Mouse (Mus musculus) hindbrain, embryonic 15.5 days (tissue): Measurements from ENCODE around the gene Miga1. TPM values are rescaled to one million over a fixed set of nuclear protein-coding genes. Genes with fewer than 3 reads are reported as not detected.

Experiments used
- ATAC-seq: fragments of 200-750 bp; cut with Nextera tagmentation; 2 replicates; pipeline ENCODE4 v1.8.0; 2017; ENCODE audit warnings: low read depth, moderate number of reproducible peaks, moderate TSS enrichment; ENCODE audit not compliant: low FRiP score
- H3K27ac ChIP-seq: fragments of 300-500 bp; sonication (generic); replicated peaks from 2 replicates; pipeline ENCODE4 v1.5.1; 2015; ENCODE audit warnings: mild to moderate bottlenecking, inconsistent platforms
- H3K27me3 ChIP-seq: fragments of 300-500 bp; sonication (generic); 2 replicates; pipeline ENCODE4 v1.6.1; 2015; ENCODE audit warnings: control low read depth, inconsistent platforms
- H3K36me3 ChIP-seq: fragments of 300-500 bp; sonication (generic); 2 replicates; pipeline ENCODE4 v1.6.1; 2015; ENCODE audit warnings: control low read depth, inconsistent platforms
- H3K4me1 ChIP-seq: fragments of 300-500 bp; sonication (generic); replicated peaks from 2 replicates; pipeline ENCODE4 v1.6.1; 2015; ENCODE audit warnings: control low read depth, inconsistent platforms
- H3K4me2 ChIP-seq: fragments of 300-500 bp; sonication (generic); 2 replicates; pipeline ENCODE4 v1.6.1; 2015; ENCODE audit warnings: moderate library complexity, mild to moderate bottlenecking, inconsistent platforms
- H3K4me3 ChIP-seq: fragments of 300-500 bp; sonication (generic); 2 replicates; pipeline ENCODE4 v1.5.1; 2015; ENCODE audit warnings: mild to moderate bottlenecking, inconsistent platforms
- H3K9ac ChIP-seq: fragments of 300-500 bp; sonication (generic); 2 replicates; pipeline ENCODE4 v1.6.1; 2015; ENCODE audit warnings: inconsistent platforms
- H3K9me3 ChIP-seq: fragments of 300-500 bp; sonication (generic); 2 replicates; pipeline ENCODE4 v1.6.1; 2016; ENCODE audit warnings: control low read depth, inconsistent platforms
- WGBS: fragments of 180-500 bp; shearing (Covaris S2); methylation state at CpG from one replicate; pipeline ENCODE4 v1.1.7; 2015; 5-methylcytosine and 5-hydroxymethylcytosine counted together
- polyA plus RNA-seq: library from polyadenylated mRNA; unstranded; fragments of >200 nt; fragmentation: Nextera tagmentation; extraction: Ambion mirVana; gene quantifications from 2 replicates; pipeline ENCODE4 v1.2.1, GENCODE M21; 2015

Gene Miga1
- polyA plus RNA-seq, 1 experiment from 2014 or later = 18.3 TPM

DNA sequence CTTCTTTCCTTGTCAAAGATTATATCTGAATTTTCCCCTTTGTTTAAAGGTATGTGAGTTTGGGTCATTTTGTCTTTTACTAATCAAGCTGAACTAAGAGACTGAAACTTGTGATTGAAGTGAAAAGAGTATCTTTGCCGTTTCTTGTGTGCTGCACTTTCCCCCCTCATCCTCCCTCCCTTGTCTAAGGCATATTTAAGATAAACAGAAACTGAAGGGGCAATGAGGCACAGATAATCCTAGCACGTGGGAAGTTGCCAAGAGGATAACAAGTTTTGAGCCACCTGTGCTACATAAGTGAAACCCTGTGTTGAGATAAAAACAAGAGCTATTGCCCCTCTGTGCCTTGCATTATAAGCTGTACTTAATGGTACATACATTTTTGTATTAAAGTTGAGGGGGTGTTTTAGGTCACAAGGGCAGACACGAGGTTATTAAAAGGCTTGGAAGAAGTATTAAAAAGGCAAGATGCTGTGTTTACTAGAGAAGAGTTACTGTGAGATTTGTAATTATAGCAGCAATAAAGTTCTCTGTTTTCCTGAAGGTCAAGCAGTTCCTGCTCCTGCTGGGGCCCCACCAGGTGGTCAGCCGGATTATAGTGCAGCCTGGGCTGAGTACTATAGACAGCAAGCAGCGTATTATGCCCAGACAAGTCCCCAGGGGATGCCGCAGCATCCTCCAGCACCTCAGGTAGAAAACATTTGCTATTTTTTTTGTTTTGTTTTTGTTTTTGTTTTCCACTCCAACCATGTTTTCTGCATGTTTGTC is 108.7 kb downstream of the Miga1 start:
- ATAC-seq = no peak
- no peak overlapping the region for H3K9ac ChIP-seq
- no peak overlapping the region for H3K27ac ChIP-seq
- WGBS = 65% methylated on average over 6 of the region's 6 CpGs
- no peaks in the 10 kb centered on the region for H3K9me3 ChIP-seq
- H3K4me1 ChIP-seq = no peaks in the 10 kb centered on the region
- H3K36me3 ChIP-seq = peaks cover 62% of the 10 kb centered on the region
- H3K4me2 ChIP-seq = no peak overlapping the region
- H3K27me3 ChIP-seq = no peaks in the 10 kb centered on the region
- H3K4me3 ChIP-seq = no peak overlapping the region

DNA sequence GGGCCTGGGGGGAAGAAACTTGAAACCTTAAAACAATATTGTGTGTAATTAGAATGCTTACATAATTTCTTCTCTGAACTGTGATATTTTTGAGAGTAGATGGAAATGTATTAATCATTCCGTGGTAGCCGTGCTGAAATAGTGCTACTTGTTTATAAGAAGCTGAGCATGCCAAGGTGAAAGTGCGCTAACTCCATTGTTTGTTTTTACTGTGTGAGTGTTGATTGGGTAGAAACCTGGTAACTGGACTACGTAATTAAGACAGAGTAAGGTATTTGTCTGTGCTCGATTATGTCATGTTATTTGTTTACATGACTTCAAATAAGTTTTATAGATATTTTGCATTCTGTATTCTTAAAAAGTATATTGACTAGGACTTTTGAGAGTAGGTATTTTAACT is 110.9 kb downstream of the Miga1 start:
- Histone ChIP-seq H3K9me3 (no peaks in the 10 kb centered on the region), H3K27me3 (no peaks in the 10 kb centered on the region), H3K4me3 (no peak overlapping the region), H3K4me2 (no peak overlapping the region), H3K4me1 (no peaks in the 10 kb centered on the region), H3K27ac (no peak overlapping the region), H3K9ac (no peak overlapping the region), H3K36me3 (peaks cover 73% of the 10 kb centered on the region)
- no peak for ATAC-seq
- WGBS = 94% methylated on average over 5 of the region's 5 CpGs

DNA sequence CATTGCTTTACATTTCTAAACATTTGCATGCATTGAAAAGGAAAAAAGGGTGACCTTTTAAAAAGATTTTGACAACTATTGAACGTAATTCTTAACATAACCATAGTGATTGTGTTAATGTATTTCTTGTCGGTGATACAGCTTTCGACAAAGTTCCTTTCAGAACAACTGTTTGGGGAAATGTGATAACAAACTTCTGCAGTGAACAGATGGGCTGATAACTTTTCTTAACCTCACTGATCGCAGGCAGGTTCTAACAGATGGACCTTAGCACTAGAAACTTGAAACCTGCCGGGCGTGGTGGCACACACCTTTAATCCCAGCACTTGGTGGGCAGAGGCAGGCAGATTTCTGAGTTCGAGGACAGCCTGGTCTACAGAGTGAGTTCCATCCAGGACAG is 111.4 kb downstream of the Miga1 start:
- Histone ChIP-seq H3K4me3 (no peak overlapping the region), H3K4me2 (no peak overlapping the region), H3K9ac (no peak overlapping the region), H3K27me3 (no peaks in the 10 kb centered on the region), H3K36me3 (peaks cover 74% of the 10 kb centered on the region), H3K9me3 (no peaks in the 10 kb centered on the region), H3K27ac (no peak overlapping the region), H3K4me1 (no peaks in the 10 kb centered on the region)
- 93% methylated on average over 7 of the region's 7 CpGs for WGBS
- no peak for ATAC-seq

DNA sequence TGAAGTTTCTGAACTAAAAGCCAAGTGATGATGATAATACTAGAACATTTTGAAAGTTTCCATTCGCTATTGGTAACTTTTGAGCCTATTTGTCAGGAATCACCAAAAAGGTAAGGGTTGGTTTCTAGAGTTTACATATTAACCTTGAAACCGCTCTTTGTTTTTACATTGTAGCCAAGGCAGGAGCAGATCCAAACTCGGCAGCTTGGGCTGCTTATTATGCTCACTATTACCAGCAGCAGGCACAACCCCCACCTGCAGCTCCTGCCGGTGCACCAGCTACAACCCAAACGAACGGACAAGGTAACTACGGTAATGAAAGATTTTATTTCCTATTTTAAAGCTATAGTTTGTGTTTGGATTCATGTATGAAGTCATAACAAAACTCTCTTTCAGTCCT is 114.3 kb downstream of the Miga1 start:
- ATAC-seq = no peak
- H3K4me3 ChIP-seq = no peak overlapping the region
- WGBS = 93% methylated on average over 7 of the region's 7 CpGs
- no peak overlapping the region for H3K9ac ChIP-seq
- no peaks in the 10 kb centered on the region for H3K9me3 ChIP-seq
- no peak overlapping the region for H3K4me2 ChIP-seq
- peaks cover 79% of the 10 kb centered on the region for H3K36me3 ChIP-seq
- H3K4me1 ChIP-seq = no peaks in the 10 kb centered on the region
- H3K27ac ChIP-seq = no peak overlapping the region
- H3K27me3 ChIP-seq = no peaks in the 10 kb centered on the region

GRCm38 (mm10) chr3:152224918-152225317 is 115.3 kb downstream of the Miga1 start:
- Histone ChIP-seq H3K27me3 (no peaks in the 10 kb centered on the region), H3K27ac (no peak overlapping the region), H3K4me1 (no peaks in the 10 kb centered on the region)

More at GRCm38 (mm10) chr3:152224918-152225317, 115.3 kb downstream of the Miga1 start:
- no peak overlapping the region for H3K4me2 ChIP-seq
- no peak overlapping the region for H3K4me3 ChIP-seq
- H3K36me3 ChIP-seq = peaks cover 86% of the 10 kb centered on the region
- H3K9me3 ChIP-seq = no peaks in the 10 kb centered on the region
- H3K9ac ChIP-seq = no peak overlapping the region
- no peak for ATAC-seq

Other genes with a start within 250 kb of the Miga1 start
- 13.5 and 13.7 TPM in 2 replicates for gene Gipc2, start 174.2 kb downstream of the Miga1 start, polyA plus RNA-seq
- gene Dnajb4, start 130.1 kb downstream of the Miga1 start, polyA plus RNA-seq = 42.4 and 42.5 TPM in 2 replicates
- gene Fubp1, start 130.0 kb downstream of the Miga1 start, polyA plus RNA-seq = 201 and 208 TPM in 2 replicates
- gene Nexn, start 74.1 kb downstream of the Miga1 start, polyA plus RNA-seq = 1.4 and 1.8 TPM in 2 replicates
- 80.9 and 88.7 TPM in 2 replicates for gene Usp33, start 6.1 kb upstream of the Miga1 start, polyA plus RNA-seq
- 29.5 TPM in 2 replicates for gene Zzz3, start 55.1 kb upstream of the Miga1 start, polyA plus RNA-seq